Mouse (Mus musculus) gastrocnemius, postnatal 10 days (tissue): ENCODE measurements around the gene Fcgrt. TPM values are rescaled to one million over a fixed set of nuclear protein-coding genes. Genes with fewer than 3 reads are reported as not detected.

ENCODE experiments used
- DNase-seq: peaks from one replicate; pipeline ENCODE4 v3.0.0; 2021; ENCODE audit warnings: mixed read lengths
- total RNA-seq, 2 experiments: library from RNA; stranded (reverse); gene quantifications; 2 replicates each; pipeline ENCODE4 v1.2.3; 2021

Gene Fcgrt
- total RNA-seq, 2 experiments from 2014 or later: 70.9 to 75.2 TPM

- DNase-seq: no peak
Measured at GRCm38 (mm10) chr7:45083300-45083890, 20.3 kb downstream of the Fcgrt start.

- DNase-seq: no peak
Measured at GRCm38 (mm10) chr7:45082401-45083299, 21.0 kb downstream of the Fcgrt start.

GRCm38 (mm10) chr7:45081016-45081415 is 22.6 kb downstream of the Fcgrt start:
- no peak for DNase-seq

- peak; percentile 94 for DNase-seq
Measured at GRCm38 (mm10) chr7:45079856-45080255, 23.8 kb downstream of the Fcgrt start.

- peak; percentile 80 for DNase-seq
Measured at GRCm38 (mm10) chr7:45078513-45078912, 25.1 kb downstream of the Fcgrt start.

GRCm38 (mm10) chr7:45077829-45078228 is 25.8 kb downstream of the Fcgrt start:
- no peak for DNase-seq

- DNase-seq: no peak
Measured at GRCm38 (mm10) chr7:45077322-45077721, 26.3 kb downstream of the Fcgrt start.

GRCm38 (mm10) chr7:45076501-45076900 is 27.1 kb downstream of the Fcgrt start:
- no peak for DNase-seq

- no peak for DNase-seq
Measured at GRCm38 (mm10) chr7:45075405-45075804, 28.2 kb downstream of the Fcgrt start.

- DNase-seq: no peak
Measured at GRCm38 (mm10) chr7:45073949-45074348, 29.7 kb downstream of the Fcgrt start.

GRCm38 (mm10) chr7:45073171-45073707 is 30.4 kb downstream of the Fcgrt start:
- no peak for DNase-seq

- DNase-seq: no peak
Measured at GRCm38 (mm10) chr7:45072230-45072629, 31.4 kb downstream of the Fcgrt start.

- no peak for DNase-seq
Measured at GRCm38 (mm10) chr7:45069671-45070070, 34.0 kb downstream of the Fcgrt start.

GRCm38 (mm10) chr7:45068000-45068318 is 35.7 kb downstream of the Fcgrt start:
- DNase-seq: no peak

GRCm38 (mm10) chr7:45067190-45067999 is 36.3 kb downstream of the Fcgrt start:
- no peak for DNase-seq

GRCm38 (mm10) chr7:45062239-45062835 is 41.3 kb downstream of the Fcgrt start, which contains the start of the genes Nosip and Prrg2:
Nosip (plus strand) TSS chr7:45062429.
Prrg2 (minus strand) TSS chr7:45062677.
- peak; percentile 85 for DNase-seq

GRCm38 (mm10) chr7:45061532-45062075 is 42.0 kb downstream of the Fcgrt start:
- no peak for DNase-seq

- no peak for DNase-seq
Measured at GRCm38 (mm10) chr7:45060632-45061122, 43.0 kb downstream of the Fcgrt start.

- no peak for DNase-seq
Measured at GRCm38 (mm10) chr7:45058607-45059571, 44.8 kb downstream of the Fcgrt start.

GRCm38 (mm10) chr7:45056972-45057348 is 46.7 kb downstream of the Fcgrt start:
- DNase-seq: no peak
